Mouse (Mus musculus) liver, embryonic 11.5 days (tissue): ENCODE measurements around the gene Itgb2l. TPM values are rescaled to one million over a fixed set of nuclear protein-coding genes. Genes with fewer than 3 reads are reported as not detected.

Experiments used
- ATAC-seq: fragments of 200-750 bp; cut with Nextera tagmentation; replicated peaks from 2 replicates; pipeline ENCODE4 v1.8.0; 2017; ENCODE audit warnings: moderate number of reproducible peaks, mild to moderate bottlenecking, moderate TSS enrichment, moderate library complexity; ENCODE audit not compliant: low FRiP score
- DNase-seq: peaks from one replicate; pipeline ENCODE4 v3.0.0-alpha.2; 2017; ENCODE audit warnings: low spot score
- H3K27ac ChIP-seq: fragments of 300-500 bp; sonication (generic); 2 replicates; pipeline ENCODE4 v1.5.1; 2014; ENCODE audit warnings: mild to moderate bottlenecking, low read depth, low read length, control low read depth
- H3K27me3 ChIP-seq: fragments of 300-500 bp; sonication (generic); replicated peaks from 2 replicates; pipeline ENCODE4 v1.6.1; 2014; ENCODE audit warnings: low read length, mixed read lengths; ENCODE audit not compliant: control insufficient read depth, insufficient read depth
- H3K36me3 ChIP-seq: fragments of 300-500 bp; sonication (generic); 2 replicates; pipeline ENCODE4 v1.6.1; 2014; ENCODE audit warnings: mild to moderate bottlenecking, low read length, moderate library complexity, mixed read lengths; ENCODE audit not compliant: control insufficient read depth, insufficient read depth
- H3K4me1 ChIP-seq: fragments of 300-500 bp; sonication (generic); replicated peaks from 2 replicates; pipeline ENCODE4 v1.6.1; 2014; ENCODE audit warnings: low read length, mixed read lengths; ENCODE audit not compliant: control insufficient read depth, insufficient read depth
- H3K4me2 ChIP-seq: fragments of 300-500 bp; sonication (generic); 2 replicates; pipeline ENCODE4 v1.6.1; 2014; ENCODE audit warnings: mild to moderate bottlenecking, control low read depth, moderate library complexity
- H3K4me3 ChIP-seq: fragments of 300-500 bp; sonication (generic); 2 replicates; pipeline ENCODE4 v1.5.1; 2014; ENCODE audit warnings: low read depth, low read length, control low read depth
- H3K9ac ChIP-seq: fragments of 300-500 bp; sonication (generic); 2 replicates; pipeline ENCODE4 v1.6.1; 2014; ENCODE audit warnings: low read depth, low read length, control low read depth
- H3K9me3 ChIP-seq: fragments of 300-500 bp; sonication (generic); 2 replicates; pipeline ENCODE4 v1.6.1; 2016; ENCODE audit warnings: low read length, inconsistent platforms, mixed read lengths; ENCODE audit not compliant: control insufficient read depth
- WGBS: fragments of 180-500 bp; shearing (Covaris S2); extraction: QIAGEN DNeasy Blood & Tissue Kit; methylation state at CpG from one replicate; pipeline ENCODE4 v1.1.7; 2014; 5-methylcytosine and 5-hydroxymethylcytosine counted together
- polyA plus RNA-seq: library from polyadenylated mRNA; unstranded; fragments of >200 nt; fragmentation: Nextera tagmentation; extraction: Ambion mirVana; gene quantifications from 2 replicates; pipeline ENCODE4 v1.2.1, GENCODE M21; 2014

Gene Itgb2l
- polyA plus RNA-seq, 1 experiment from 2014 or later: 0.30 TPM

DNA sequence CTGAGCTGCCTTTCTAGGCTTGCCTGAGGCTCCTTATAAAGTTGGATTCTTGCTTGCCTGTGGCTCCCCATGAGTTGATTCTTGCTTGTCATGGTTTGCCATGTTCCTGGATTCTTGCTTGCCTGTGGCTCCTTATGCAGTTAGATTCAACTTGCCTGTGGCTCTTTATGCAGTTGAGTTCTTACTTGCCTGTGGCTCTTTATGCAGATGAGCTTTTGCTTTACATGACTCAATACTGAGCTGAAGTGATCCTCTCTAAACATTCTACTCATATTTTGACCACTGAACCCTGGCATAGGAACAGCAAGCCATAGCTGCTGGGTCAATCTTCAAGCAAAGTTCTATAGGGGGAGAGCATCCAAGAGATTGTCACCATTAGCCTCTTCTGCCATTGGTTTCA lies 58.7 kb downstream of the Itgb2l start:
- no peak for DNase-seq
- H3K27ac ChIP-seq: no peak overlapping the region
- no peaks in the 10 kb centered on the region for H3K9me3 ChIP-seq
- no peaks in the 10 kb centered on the region for H3K4me1 ChIP-seq
- no peak overlapping the region for H3K9ac ChIP-seq
- no peak overlapping the region for H3K4me3 ChIP-seq
- no peaks in the 10 kb centered on the region for H3K27me3 ChIP-seq
- ATAC-seq: no peak
- H3K36me3 ChIP-seq: no peaks in the 10 kb centered on the region
- no peak overlapping the region for H3K4me2 ChIP-seq

DNA sequence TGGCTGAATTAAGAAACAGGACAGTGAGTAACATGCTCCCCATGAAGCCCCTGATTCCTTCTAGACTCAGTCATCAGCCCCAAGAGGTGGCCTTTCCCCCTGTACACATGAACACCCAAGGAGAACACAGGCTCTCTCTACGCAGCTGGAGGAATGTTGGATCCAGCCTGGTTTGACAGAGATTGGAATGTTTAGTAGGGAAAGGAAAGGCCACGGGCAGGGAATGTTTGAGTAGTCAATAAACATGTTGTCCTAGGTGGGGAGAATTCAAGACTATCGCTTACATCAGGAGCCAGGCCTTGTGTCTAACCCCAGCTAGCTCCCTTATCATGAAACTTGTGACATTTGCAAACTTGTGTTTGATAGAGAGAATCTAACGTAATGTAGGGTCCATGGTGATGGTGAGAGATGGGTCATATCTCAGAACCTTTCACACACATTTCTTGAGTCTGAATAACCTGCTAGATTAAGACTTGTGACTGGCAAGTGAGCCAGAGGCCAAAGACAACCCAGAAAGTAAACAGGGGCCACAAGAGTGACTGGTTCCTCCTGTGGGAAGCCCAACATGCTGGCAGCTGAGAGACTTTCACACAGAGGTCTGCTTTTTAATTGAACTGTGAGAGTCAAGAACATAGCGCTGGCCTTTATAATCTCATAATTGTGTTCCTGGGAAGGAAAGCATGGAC lies 60.8 kb downstream of the Itgb2l start:
- Histone ChIP-seq H3K27me3 (no peaks in the 10 kb centered on the region), H3K4me1 (no peaks in the 10 kb centered on the region), H3K27ac (no peak overlapping the region), H3K9me3 (no peaks in the 10 kb centered on the region), H3K36me3 (no peaks in the 10 kb centered on the region), H3K4me3 (no peak overlapping the region), H3K4me2 (no peak overlapping the region), H3K9ac (no peak overlapping the region)
- WGBS: 66% methylated on average over 5 of the region's 5 CpGs
- DNase-seq: no peak
- no peak for ATAC-seq

DNA sequence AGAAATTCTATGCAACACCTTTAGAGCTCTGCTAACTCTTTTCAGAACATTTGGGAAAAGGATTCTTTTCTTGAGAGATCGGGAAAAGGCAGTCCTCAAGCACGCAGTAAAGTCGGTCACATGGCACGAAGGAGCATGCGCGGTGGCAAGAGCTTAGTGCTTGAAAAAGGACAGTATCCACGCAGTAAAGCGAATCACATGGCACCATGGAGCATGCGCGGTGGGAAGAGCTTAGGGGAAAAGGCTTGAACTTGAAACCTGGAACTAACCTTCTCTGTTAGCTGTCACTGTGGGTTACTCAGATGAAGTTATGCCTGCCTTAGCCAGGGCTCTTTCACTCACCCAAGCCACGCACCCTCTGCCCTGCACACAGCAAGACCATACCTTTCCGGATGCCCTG lies 62.0 kb downstream of the Itgb2l start:
- DNase-seq: no peak
- 89% methylated on average over 12 of the region's 12 CpGs for WGBS
- H3K4me3 ChIP-seq: no peak overlapping the region
- H3K27ac ChIP-seq: no peak overlapping the region
- H3K4me2 ChIP-seq: no peak overlapping the region
- H3K27me3 ChIP-seq: no peaks in the 10 kb centered on the region
- ATAC-seq: no peak
- H3K4me1 ChIP-seq: no peaks in the 10 kb centered on the region
- H3K36me3 ChIP-seq: no peaks in the 10 kb centered on the region
- H3K9me3 ChIP-seq: no peaks in the 10 kb centered on the region
- no peak overlapping the region for H3K9ac ChIP-seq

DNA sequence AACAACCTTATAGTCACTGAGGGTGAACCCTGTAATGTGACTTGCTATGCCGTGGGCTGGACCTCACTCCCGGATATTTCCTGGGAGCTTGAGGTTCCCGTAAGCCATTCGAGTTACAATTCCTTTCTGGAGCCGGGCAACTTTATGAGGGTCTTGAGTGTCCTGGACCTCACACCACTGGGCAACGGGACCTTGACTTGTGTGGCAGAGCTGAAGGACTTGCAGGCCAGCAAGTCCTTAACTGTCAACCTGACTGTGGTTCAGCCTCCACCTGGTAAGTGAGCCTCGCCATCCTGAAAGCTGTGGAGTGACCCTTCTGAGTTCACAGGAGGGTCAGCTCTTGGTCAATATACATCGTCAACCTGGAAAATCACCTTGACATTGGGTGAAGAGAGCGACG lies 65.3 kb downstream of the Itgb2l start:
- Histone ChIP-seq H3K4me2 (no peak overlapping the region), H3K9me3 (no peaks in the 10 kb centered on the region), H3K4me1 (no peaks in the 10 kb centered on the region), H3K9ac (no peak overlapping the region), H3K27me3 (no peaks in the 10 kb centered on the region), H3K36me3 (no peaks in the 10 kb centered on the region), H3K4me3 (no peak overlapping the region), H3K27ac (no peak overlapping the region)
- DNase-seq (no peak), ATAC-seq (no peak)
- 81% methylated on average over 10 of the region's 10 CpGs for WGBS

DNA sequence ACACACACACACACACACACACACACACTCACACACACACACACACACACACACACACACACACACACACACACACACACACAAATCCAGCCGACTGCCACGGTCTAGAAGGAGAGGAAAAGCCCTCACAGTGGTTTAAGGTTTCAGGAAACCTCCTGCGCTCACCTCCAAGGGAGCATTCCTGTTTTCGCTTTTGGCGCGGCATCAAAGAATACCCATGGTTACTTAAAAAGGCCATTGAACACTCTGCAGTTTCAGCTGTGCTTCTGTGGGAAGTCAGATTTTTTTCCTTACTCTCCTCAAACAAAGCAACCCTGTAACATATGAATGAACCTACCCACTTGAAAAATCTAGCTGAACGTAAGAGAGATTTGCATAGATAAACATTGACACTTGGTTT lies 67.1 kb downstream of the Itgb2l start:
- WGBS: 55% methylated on average over 7 of the region's 7 CpGs
- no peaks in the 10 kb centered on the region for H3K27me3 ChIP-seq
- no peak overlapping the region for H3K27ac ChIP-seq
- no peak overlapping the region for H3K4me2 ChIP-seq
- H3K4me3 ChIP-seq: no peak overlapping the region
- no peak overlapping the region for H3K9ac ChIP-seq
- DNase-seq (no peak), ATAC-seq (no peak)
- H3K36me3 ChIP-seq: no peaks in the 10 kb centered on the region
- H3K9me3 ChIP-seq: no peaks in the 10 kb centered on the region
- 0 out of 2 replicates have a peak, but pooled peaks cover 3% of the 10 kb centered on the region for H3K4me1 ChIP-seq

DNA sequence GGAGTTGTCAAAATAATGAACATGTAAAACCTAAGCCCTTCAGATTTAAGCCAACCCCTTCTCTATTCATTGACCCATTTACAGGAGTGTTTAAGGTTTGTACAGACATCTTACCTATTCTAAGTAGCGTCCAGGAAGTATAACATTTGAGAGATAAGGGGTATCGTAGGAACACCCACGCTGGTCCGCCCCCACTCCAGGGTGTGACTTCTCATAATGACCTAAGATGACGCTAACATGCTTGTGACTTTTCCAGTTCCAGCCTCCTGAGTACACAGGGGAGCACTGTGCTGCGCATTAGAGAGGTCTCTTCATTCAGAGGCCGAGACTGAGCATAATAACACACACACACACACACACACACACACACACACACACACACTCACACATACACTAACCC lies 67.9 kb downstream of the Itgb2l start:
- 80% methylated on average over 7 of the region's 7 CpGs for WGBS
- ATAC-seq: no peak

DNA sequence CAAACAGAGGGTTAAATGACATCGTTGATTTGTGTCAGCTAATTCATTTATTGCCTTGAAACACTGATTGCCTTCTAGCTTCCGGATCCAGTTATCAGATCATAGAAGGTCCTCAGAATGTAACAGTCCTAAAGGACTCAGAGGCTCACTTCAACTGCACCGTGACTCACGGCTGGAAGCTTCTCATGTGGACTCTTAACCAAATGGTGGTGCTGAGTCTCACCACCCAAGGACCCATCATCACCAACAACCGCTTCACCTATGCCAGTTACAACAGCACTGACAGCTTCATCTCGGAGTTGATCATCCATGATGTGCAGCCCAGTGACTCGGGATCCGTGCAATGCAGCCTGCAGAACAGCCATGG lies 70.7 kb downstream of the Itgb2l start:
- DNase-seq: no peak
- no peaks in the 10 kb centered on the region for H3K36me3 ChIP-seq
- no peak overlapping the region for H3K27ac ChIP-seq
- no peak overlapping the region for H3K9ac ChIP-seq
- 75% methylated on average over 8 of the region's 8 CpGs for WGBS
- no peaks in the 10 kb centered on the region for H3K9me3 ChIP-seq
- H3K4me2 ChIP-seq: no peak overlapping the region
- ATAC-seq: no peak
- no peaks in the 10 kb centered on the region for H3K27me3 ChIP-seq
- 0 out of 2 replicates have a peak, but pooled peaks cover 6% of the 10 kb centered on the region for H3K4me1 ChIP-seq
- H3K4me3 ChIP-seq: no peak overlapping the region

More for the DNA sequence above, 67.9 kb downstream of the Itgb2l start:
- no peak for DNase-seq
- H3K9ac ChIP-seq: no peak overlapping the region
- H3K4me1 ChIP-seq: 0 out of 2 replicates have a peak, but pooled peaks cover 6% of the 10 kb centered on the region
- H3K27me3 ChIP-seq: no peaks in the 10 kb centered on the region
- H3K9me3 ChIP-seq: no peaks in the 10 kb centered on the region
- no peaks in the 10 kb centered on the region for H3K36me3 ChIP-seq
- H3K27ac ChIP-seq: no peak overlapping the region
- no peak overlapping the region for H3K4me2 ChIP-seq
- H3K4me3 ChIP-seq: no peak overlapping the region

Other genes with a start within 250 kb of the Itgb2l start
- gene Sh3bgr, start 243.2 kb downstream of the Itgb2l start, polyA plus RNA-seq: 2.0 and 6.0 TPM in 2 replicates
- 0.11 and 0.23 TPM in 2 replicates for gene B3galt5, start 207.8 kb downstream of the Itgb2l start, polyA plus RNA-seq
- 1.2 TPM in 1 of 2 replicates, not detected in the other for gene Pcp4, start 24.0 kb upstream of the Itgb2l start, polyA plus RNA-seq